ENCODE assay signal across 8 mouse cellular contexts in the genomic region with DNA sequence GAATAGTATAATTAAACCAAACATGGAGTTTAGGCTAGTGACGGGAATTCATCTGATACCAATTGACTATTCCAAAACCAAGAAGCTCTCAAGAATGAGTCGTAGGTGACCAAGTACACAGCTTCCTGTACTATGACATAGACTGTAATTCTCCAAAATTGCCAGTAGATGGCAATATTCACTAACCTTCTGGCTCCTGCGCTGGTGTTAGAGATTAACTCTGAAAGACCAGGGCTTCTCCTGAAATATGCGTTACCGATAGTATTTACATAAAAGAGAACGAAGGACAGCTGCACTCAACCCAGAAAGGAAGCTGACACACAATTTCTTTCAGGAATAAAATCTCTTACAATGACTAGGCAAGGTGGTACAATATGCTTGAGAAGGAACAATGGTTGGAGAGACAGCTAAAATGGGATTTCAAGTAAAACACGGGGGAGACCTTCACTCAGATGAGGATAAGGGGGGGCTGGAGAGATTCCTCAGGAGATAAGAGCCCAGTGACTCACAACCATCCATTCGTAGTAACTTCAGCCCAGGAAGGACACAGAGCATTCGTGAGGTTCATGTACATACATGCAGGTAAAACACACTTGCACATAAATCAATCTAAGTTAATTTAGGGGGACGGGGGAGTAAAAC. TPM values are rescaled to one million over a fixed set of nuclear protein-coding genes. Genes with fewer than 3 reads are reported as not detected.
A peak's percentile ranks its signal among the peaks of the same experiment; 100 is the strongest.
DNase-seq lines count a peak whose midpoint lies in the region; ATAC-seq lines count a peak whose summit lies in the region.

No protein-coding gene starts in this region.

- 10% methylated on average over 10 of the region's 10 CpGs for WGBS in stomach, embryonic 15.5 days

- H3K4me1 ChIP-seq in stomach, embryonic 15.5 days = no peaks in the 10 kb centered on the region

- H3K27me3 ChIP-seq in stomach, embryonic 15.5 days (replicated peaks) = no peaks in the 10 kb centered on the region

- H3K36me3 ChIP-seq in stomach, embryonic 15.5 days = no peaks in the 10 kb centered on the region

- peak overlapping the region; percentile 39 for H3K4me2 ChIP-seq in stomach, embryonic 15.5 days

- no peak for DNase-seq in frontal cortex, postnatal 36 days (ENCODE audit: low spot score in 2 of 2)
- DNase-seq in B cell, adult 2 months = peak; percentile 12 to 17
- peak; percentile 33 for DNase-seq in lung, postnatal 10 days
- no peak for DNase-seq in spleen, postnatal 14 days (ENCODE audit: low spot score in 2 of 2)

- H3K27ac ChIP-seq in stomach, embryonic 15.5 days = no peak overlapping the region

- H3K4me3 ChIP-seq in stomach, embryonic 15.5 days (replicated peaks) = no peak overlapping the region

- ATAC-seq in frontal cortex, adult (ENCODE audit: low TSS enrichment) = peak; percentile 86
- ATAC-seq in common myeloid progenitor, adult 5-6 weeks (replicated peaks; ENCODE audit: low read depth, poor library complexity, severe bottlenecking) = peak; percentile 94
- ATAC-seq in hematopoietic stem cell, adult 5-6 weeks (replicated peaks in 1 of 2; ENCODE audit: insufficient read depth in 1 of 2, low FRiP score in 2 of 2, low TSS enrichment in 1 of 2, low read depth in 1 of 2, poor library complexity in 2 of 2, severe bottlenecking in 2 of 2) = peak; percentile 91
- ATAC-seq in stomach, embryonic 15.5 days (ENCODE audit: insufficient read depth, low FRiP score, low read depth) = peak; percentile 55; the same call in 1 of the 2 replicates

- H3K9me3 ChIP-seq in stomach, embryonic 15.5 days = no peaks in the 10 kb centered on the region

- H3K9ac ChIP-seq in stomach, embryonic 15.5 days = no peak overlapping the region

RNA-seq across cellular contexts. Expression of a gene that starts 31.4 kb away (rescaled TPM):
- total RNA-seq in common myeloid progenitor, adult 5-6 weeks (2017) = not detected in 2 replicates
- total RNA-seq in hematopoietic stem cell, adult 5-6 weeks (2017) = not detected in 2 replicates
- 1.2 and 6.0 TPM in 2 replicates for polyA plus RNA-seq in stomach, embryonic 15.5 days (2015; fragmentation: Nextera tagmentation; extraction: Ambion mirVana)

RNA-seq across cellular contexts. Expression of a gene that starts 42.5 kb away (rescaled TPM):
- total RNA-seq in common myeloid progenitor, adult 5-6 weeks (2017) = not detected in 2 replicates
- not detected in 2 replicates for total RNA-seq in hematopoietic stem cell, adult 5-6 weeks (2017)
- polyA plus RNA-seq in stomach, embryonic 15.5 days (2015; fragmentation: Nextera tagmentation; extraction: Ambion mirVana) = 0.01 and 0.17 TPM in 2 replicates

Comparison
In these comparisons a context has a peak if more than half of its experiments do, and no peak if none do; other contexts are left out.
1. DNase-seq: peak in B cell, adult 2 months (2 of 2) and lung, postnatal 10 days (single experiment); none in frontal cortex, postnatal 36 days (0 of 2) and spleen, postnatal 14 days (0 of 2).
2. Peak in every context shown above with its lines, with median percentiles within 50 percentile points of each other: ATAC-seq.